ENCODE assay signal across 23 mouse cellular contexts in genomic region chr4:104694188-104694587, GRCm38 (mm10).
A peak's percentile ranks its signal among the peaks of the same experiment; 100 is the strongest.
DNase-seq lines count a peak whose midpoint lies in the region; ATAC-seq and TF ChIP-seq lines count a peak whose summit lies in the region.
"Had no signal": no experiment of that assay in that cellular context is flagged by ENCODE, and none has a peak within 500 bp of the region (broad histone marks: within the 10 kb centered on the region; RNA-seq: fewer than 3 reads in every experiment).

No protein-coding gene starts in this region.

- no peak for TF ChIP-seq POLR2A in brain, embryonic 14.5 days (IDR thresholded peaks at IDR 0.05; ENCODE audit: borderline replicate concordance, extremely low read depth, insufficient read depth, insufficient read length, poor library complexity, severe bottlenecking)

- WGBS in heart, embryonic 12.5 days = 17% methylated on average over 11 of the region's 11 CpGs
- 67% methylated on average over 11 of the region's 11 CpGs for WGBS in midbrain, embryonic 13.5 days
- 92% methylated on average over 11 of the region's 11 CpGs for whole genome bisulfite sequencing in midbrain, embryonic 10.5 days
- 52% methylated on average over 11 of the region's 11 CpGs for WGBS in midbrain, embryonic 16.5 days

- no peak overlapping the region for H3K4me3 ChIP-seq in heart, embryonic 12.5 days
- no peak overlapping the region for H3K4me3 ChIP-seq in midbrain, embryonic 13.5 days (replicated peaks)
- H3K4me3 ChIP-seq in midbrain, embryonic 10.5 days = no peak overlapping the region
- H3K4me3 ChIP-seq in midbrain, embryonic 16.5 days (ENCODE audit: low read depth, low read length) = no peak overlapping the region
- H3K4me3 ChIP-seq: embryonic facial prominence, embryonic 12.5 days; embryonic facial prominence, embryonic 15.5 days; gastrocnemius, adult 2 months; heart, embryonic 15.5 days; hindbrain, embryonic 12.5 days; hindbrain, embryonic 15.5 days had no signal

- no peak for TF ChIP-seq CTCF in brain, embryonic 14.5 days (IDR thresholded peaks at IDR 0.05; ENCODE audit: borderline replicate concordance, extremely low read depth, insufficient read depth, insufficient read length)

- H3K9ac ChIP-seq in heart, embryonic 12.5 days = no peak overlapping the region
- H3K9ac ChIP-seq in midbrain, embryonic 13.5 days (replicated peaks) = no peak overlapping the region
- H3K9ac ChIP-seq in midbrain, embryonic 16.5 days (ENCODE audit: low read depth, low read length) = no peak overlapping the region
- H3K9ac ChIP-seq: embryonic facial prominence, embryonic 12.5 days; embryonic facial prominence, embryonic 15.5 days; forebrain, postnatal 0 days; heart, embryonic 15.5 days; hindbrain, embryonic 12.5 days; hindbrain, embryonic 15.5 days had no signal

- peaks cover 16% of the 10 kb centered on the region for H3K4me1 ChIP-seq in heart, embryonic 12.5 days (replicated peaks)
- peaks cover 34% of the 10 kb centered on the region for H3K4me1 ChIP-seq in midbrain, embryonic 13.5 days (replicated peaks)
- peaks cover 8% of the 10 kb centered on the region for H3K4me1 ChIP-seq in midbrain, embryonic 10.5 days
- H3K4me1 ChIP-seq in midbrain, embryonic 16.5 days (ENCODE audit: control insufficient read depth, insufficient read depth, low read length) = peaks cover 15% of the 10 kb centered on the region
- H3K4me1 ChIP-seq: embryonic facial prominence, embryonic 12.5 days had no signal

- H3K27me3 ChIP-seq in heart, embryonic 12.5 days (replicated peaks) = no peaks in the 10 kb centered on the region
- H3K27me3 ChIP-seq in midbrain, embryonic 13.5 days = no peaks in the 10 kb centered on the region
- H3K27me3 ChIP-seq in midbrain, embryonic 10.5 days (ENCODE audit: low read depth, poor library complexity, severe bottlenecking) = no peaks in the 10 kb centered on the region
- H3K27me3 ChIP-seq in midbrain, embryonic 16.5 days (ENCODE audit: control insufficient read depth, insufficient read depth, low read depth, low read length) = no peaks in the 10 kb centered on the region
- H3K27me3 ChIP-seq: embryonic facial prominence, embryonic 12.5 days; embryonic facial prominence, embryonic 15.5 days; heart, embryonic 15.5 days; hindbrain, embryonic 12.5 days; hindbrain, embryonic 15.5 days had no signal

- no peak for ATAC-seq in heart, embryonic 12.5 days (ENCODE audit: insufficient number of reproducible peaks, low FRiP score)
- peak; percentile 58 for ATAC-seq in midbrain, embryonic 13.5 days
- ATAC-seq in midbrain, embryonic 16.5 days = no peak; the same call in 1 of the 2 replicates
- ATAC-seq: CD4-positive, CD25-positive, alpha-beta regulatory T cell, adult 4 months; forebrain, embryonic 14.5 days; forebrain, postnatal 0 days had no signal

- no peaks in the 10 kb centered on the region for H3K36me3 ChIP-seq in heart, embryonic 12.5 days
- peaks cover 4% of the 10 kb centered on the region; the same call in 1 of the 2 replicates for H3K36me3 ChIP-seq in midbrain, embryonic 13.5 days
- H3K36me3 ChIP-seq in midbrain, embryonic 10.5 days = no peaks in the 10 kb centered on the region
- no peaks in the 10 kb centered on the region for H3K36me3 ChIP-seq in midbrain, embryonic 16.5 days (ENCODE audit: control insufficient read depth, insufficient read depth, low read length)
- H3K36me3 ChIP-seq: embryonic facial prominence, embryonic 12.5 days; embryonic facial prominence, embryonic 15.5 days; heart, embryonic 15.5 days; hindbrain, embryonic 12.5 days; hindbrain, embryonic 15.5 days had no signal

- no peak overlapping the region for H3K27ac ChIP-seq in heart, embryonic 12.5 days (ENCODE audit: poor library complexity, severe bottlenecking)
- peak overlapping the region; percentile 3; the same call in 1 of the 2 replicates for H3K27ac ChIP-seq in midbrain, embryonic 13.5 days
- H3K27ac ChIP-seq in midbrain, embryonic 10.5 days (replicated peaks) = no peak overlapping the region
- peak overlapping the region; percentile 29; the same call in 1 of the 2 replicates for H3K27ac ChIP-seq in midbrain, embryonic 16.5 days (ENCODE audit: low read length)
- H3K27ac ChIP-seq: embryonic facial prominence, embryonic 12.5 days; embryonic facial prominence, embryonic 15.5 days; gastrocnemius, adult 2 months; heart, embryonic 15.5 days; hindbrain, embryonic 12.5 days; hindbrain, embryonic 15.5 days had no signal

- peak overlapping the region; percentile 29; the same call in 1 of the 2 replicates for H3K4me2 ChIP-seq in heart, embryonic 12.5 days
- H3K4me2 ChIP-seq in midbrain, embryonic 13.5 days (replicated peaks) = no peak overlapping the region
- no peak overlapping the region for H3K4me2 ChIP-seq in midbrain, embryonic 16.5 days (ENCODE audit: low read length)
- H3K4me2 ChIP-seq: embryonic facial prominence, embryonic 12.5 days; embryonic facial prominence, embryonic 15.5 days; heart, embryonic 15.5 days; hindbrain, embryonic 12.5 days; hindbrain, embryonic 15.5 days had no signal

- no peak for DNase-seq in heart, adult 8-10 months (ENCODE audit: low spot score)
- DNase-seq in midbrain, embryonic 10.5 days (ENCODE audit: low spot score) = no peak
- peak; percentile 46 for DNase-seq in brain, embryonic 14.5 days (ENCODE audit: low read depth)
- DNase-seq: adrenal gland, adult 8-10 months; adrenal gland, postnatal 25 days; cerebellum, adult 11 months; cerebellum, adult 2 months; cerebellum, adult 9-11 months; cerebellum, postnatal 25 days; forebrain, postnatal 0 days; gastrocnemius, adult 2 months; gastrocnemius, postnatal 14 days; heart, adult 11 months had no signal

- H3K9me3 ChIP-seq in heart, embryonic 12.5 days (replicated peaks) = no peaks in the 10 kb centered on the region
- no peaks in the 10 kb centered on the region for H3K9me3 ChIP-seq in midbrain, embryonic 13.5 days
- H3K9me3 ChIP-seq in midbrain, embryonic 10.5 days (replicated peaks) = no peaks in the 10 kb centered on the region
- H3K9me3 ChIP-seq in midbrain, embryonic 16.5 days (replicated peaks; ENCODE audit: control insufficient read depth, low read length, poor library complexity, severe bottlenecking) = no peaks in the 10 kb centered on the region
- H3K9me3 ChIP-seq: embryonic facial prominence, embryonic 12.5 days; embryonic facial prominence, embryonic 15.5 days; heart, embryonic 15.5 days; hindbrain, embryonic 12.5 days; hindbrain, embryonic 15.5 days had no signal

Comparison
In these comparisons a context has a peak if more than half of its experiments do, and no peak if none do; other contexts are left out.
1. H3K27ac ChIP-seq: peak in midbrain, embryonic 13.5 days (single experiment) and midbrain, embryonic 16.5 days (single experiment); none in heart, embryonic 12.5 days (single experiment) and midbrain, embryonic 10.5 days (single experiment).